Mouse (Mus musculus): ENCODE results near the gene Ralgapa2.

DNA sequence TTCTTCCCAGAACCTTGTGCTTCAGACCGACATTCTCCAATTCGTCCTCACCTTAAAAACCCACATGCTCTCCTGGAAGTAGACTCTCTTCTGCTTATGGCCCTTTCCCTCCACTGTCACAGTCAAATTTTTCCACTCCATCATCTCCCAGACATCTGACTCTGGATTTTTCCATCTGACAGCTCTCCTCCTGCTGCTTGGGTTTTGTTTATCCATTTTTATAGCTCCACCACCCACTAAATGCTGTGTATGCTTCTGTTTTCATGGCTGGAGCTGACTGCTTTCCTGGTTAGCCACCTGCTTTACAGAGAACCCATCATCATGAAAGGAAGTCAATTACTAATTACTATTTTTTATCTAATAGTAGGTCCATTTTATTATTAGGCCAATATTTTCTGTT is 86.9 kb downstream of the Ralgapa2 start:
- TF ChIP-seq CTCF (IDR thresholded peaks at IDR 0.05; ENCODE audit: borderline replicate concordance, insufficient read depth, low read length) (no peak), POLR2A (IDR thresholded peaks at IDR 0.05; ENCODE audit: low read depth, low read length) (no peak)
